Mouse (Mus musculus) liver, adult 2 months (tissue): ENCODE measurements around the gene Gmip. TPM values are rescaled to one million over a fixed set of nuclear protein-coding genes. Genes with fewer than 3 reads are reported as not detected.

Experiments used
- DNase-seq: peaks from one replicate; pipeline ENCODE4 v3.0.0-alpha.2; 2011; ENCODE audit warnings: low read depth, low spot score; ENCODE audit errors: extremely low read depth
- H3K27ac ChIP-seq: fragments of 200-500 bp; replicated peaks from 2 replicates; pipeline ENCODE4 v1.5.1; 2012; ENCODE audit warnings: low read depth, mild to moderate bottlenecking, control low read depth, inconsistent platforms, low read length; ENCODE audit not compliant: insufficient read depth
- H3K27me3 ChIP-seq: fragments of 200-500 bp; 2 replicates; pipeline ENCODE4 v1.6.1; 2012; ENCODE audit warnings: mild to moderate bottlenecking, moderate library complexity, low read length, inconsistent platforms; ENCODE audit not compliant: control insufficient read depth, insufficient read depth
- H3K36me3 ChIP-seq: fragments of 200-500 bp; 2 replicates; pipeline ENCODE4 v1.6.1; 2012; ENCODE audit warnings: low read length, inconsistent platforms; ENCODE audit not compliant: control insufficient read depth, insufficient read depth
- H3K4me1 ChIP-seq: fragments of 200-500 bp; 2 replicates; pipeline ENCODE4 v1.6.1; 2011; ENCODE audit warnings: low read length; ENCODE audit not compliant: control insufficient read depth, insufficient read depth
- H3K4me3 ChIP-seq: fragments of 200-500 bp; 2 replicates; pipeline ENCODE4 v1.5.1; 2011; ENCODE audit warnings: low read depth, mild to moderate bottlenecking, control low read depth, low read length, moderate library complexity; ENCODE audit not compliant: insufficient read depth
- H3K79me2 ChIP-seq: fragments of 200-500 bp; 2 replicates; pipeline ENCODE4 v1.6.1; 2012; ENCODE audit warnings: inconsistent platforms, mild to moderate bottlenecking, low read length, moderate library complexity; ENCODE audit not compliant: control insufficient read depth, insufficient read depth
- H3K9ac ChIP-seq: fragments of 200-500 bp; 2 replicates; pipeline ENCODE4 v1.6.1; 2012; ENCODE audit warnings: low read depth, mild to moderate bottlenecking, control low read depth, inconsistent platforms, low read length
- CTCF ChIP-seq: fragments of 200-500 bp; IDR thresholded peaks from 2 replicates; pipeline ENCODE4 v1.5.1; 2011; ENCODE audit warnings: low read depth, low read length, control low read depth
- POLR2A ChIP-seq: fragments of 200-500 bp; IDR thresholded peaks from 2 replicates; pipeline ENCODE4 v1.6.1; 2011; ENCODE audit warnings: low read length, control low read depth; ENCODE audit not compliant: insufficient read depth; ENCODE audit errors: extremely low read depth
- WGBS: fragments of 180-500 bp; shearing (Covaris S2); methylation state at CpG from one replicate; pipeline ENCODE4 v1.1.7; 2018; 5-methylcytosine and 5-hydroxymethylcytosine counted together
- polyA plus RNA-seq: library from polyadenylated mRNA; depleted of rRNA; stranded (reverse); fragments of >200 nt; gene quantifications from 2 replicates; pipeline ENCODE4 v1.2.3, GENCODE M21; 2012
- total RNA-seq: library from RNA; depleted of rRNA; stranded (reverse); fragments of >200 nt; gene quantifications from 2 replicates; pipeline ENCODE4 v1.2.3, GENCODE M21; 2014

Gmip gene
- total and polyA plus RNA-seq, 2 experiments: 2.2 to 12.6 TPM

DNA sequence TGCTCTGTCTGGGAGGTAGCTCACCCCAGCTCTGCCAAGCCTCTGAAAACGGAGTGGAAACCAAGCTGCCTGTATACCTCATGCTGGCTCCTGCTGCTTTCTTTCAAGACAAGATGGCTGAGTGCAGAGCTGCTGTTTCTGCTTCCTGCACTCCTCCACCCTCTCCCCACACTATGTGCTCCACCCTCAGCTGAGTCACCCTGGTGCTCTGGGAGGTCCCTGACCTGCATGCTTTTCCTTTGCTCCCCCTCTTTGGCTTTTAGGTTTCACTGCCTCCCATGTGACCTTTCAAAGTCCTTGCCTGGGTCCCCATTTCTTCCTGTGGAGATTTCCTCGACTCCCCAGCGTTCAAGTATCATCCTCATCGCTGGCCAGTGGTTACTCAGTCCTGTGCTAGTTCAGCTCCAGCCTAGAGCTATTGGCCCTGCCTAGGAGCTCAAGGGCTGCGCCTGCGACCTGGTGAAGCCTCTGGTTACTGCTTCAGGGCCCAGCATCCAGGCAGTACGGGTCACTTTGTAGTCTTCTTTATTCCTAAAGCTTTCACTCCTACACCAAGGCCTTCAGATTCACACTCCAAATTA is 42.5 kb downstream of the Gmip start:
- no peaks in the 10 kb centered on the region for H3K27me3 ChIP-seq
- H3K9ac ChIP-seq: no peak overlapping the region
- H3K4me1 ChIP-seq: peaks cover 2% of the 10 kb centered on the region; the same call in 1 of the 2 replicates
- no peak for TF ChIP-seq CTCF
- TF ChIP-seq POLR2A: no peak
- no peaks in the 10 kb centered on the region for H3K36me3 ChIP-seq
- no peak for DNase-seq
- H3K27ac ChIP-seq: no peak overlapping the region
- no peaks in the 10 kb centered on the region for H3K79me2 ChIP-seq
- WGBS: 82% methylated on average over 7 of the region's 7 CpGs
- H3K4me3 ChIP-seq: no peak overlapping the region

- Histone ChIP-seq H3K36me3 (no peaks in the 10 kb centered on the region), H3K27me3 (no peaks in the 10 kb centered on the region), H3K4me1 (no peaks in the 10 kb centered on the region), H3K9ac (no peak overlapping the region), H3K27ac (no peak overlapping the region), H3K79me2 (no peaks in the 10 kb centered on the region), H3K4me3 (no peak overlapping the region)
- WGBS: 91% methylated on average over 10 of the region's 10 CpGs
- TF ChIP-seq CTCF: no peak
- TF ChIP-seq POLR2A: no peak
- DNase-seq: no peak
Observed at GRCm38 (mm10) chr8:69853869-69854268, 45.4 kb downstream of the Gmip start.

- 75% methylated on average over 4 of the region's 4 CpGs for WGBS
- Histone ChIP-seq H3K27me3 (no peaks in the 10 kb centered on the region), H3K9ac (no peak overlapping the region), H3K79me2 (no peaks in the 10 kb centered on the region), H3K27ac (no peak overlapping the region), H3K4me3 (no peak overlapping the region), H3K36me3 (no peaks in the 10 kb centered on the region), H3K4me1 (no peaks in the 10 kb centered on the region)
- TF ChIP-seq POLR2A: no peak
- peak; percentile 39; the same call in 1 of the 2 replicates for TF ChIP-seq CTCF
- DNase-seq: no peak
Observed at GRCm38 (mm10) chr8:69860807-69861206, 52.3 kb downstream of the Gmip start.

DNA sequence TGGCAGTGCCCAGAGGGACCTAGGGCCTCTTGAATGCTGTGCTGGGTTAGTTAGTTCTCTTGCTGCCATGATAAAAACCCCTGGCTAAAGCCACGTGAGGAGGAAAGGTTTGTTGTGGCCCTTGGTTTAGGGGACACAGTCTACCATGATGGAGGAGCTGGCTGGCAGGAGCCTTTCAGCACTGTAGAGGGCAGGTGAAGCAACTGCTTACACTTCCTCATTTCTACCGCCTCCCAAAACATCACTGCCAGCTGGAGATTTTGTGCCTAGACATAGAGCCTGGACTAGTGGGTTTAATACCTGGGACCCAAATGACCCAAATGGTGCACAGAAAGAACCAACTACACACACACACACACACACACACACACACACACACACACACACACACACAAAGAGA is 52.8 kb downstream of the Gmip start:
- whole genome bisulfite sequencing: 93% methylated on average over 2 of the region's 2 CpGs
- no peak for DNase-seq
- H3K79me2 ChIP-seq: no peaks in the 10 kb centered on the region
- TF ChIP-seq CTCF (no peak), POLR2A (no peak)
- H3K27ac ChIP-seq: no peak overlapping the region
- no peaks in the 10 kb centered on the region for H3K4me1 ChIP-seq
- H3K4me3 ChIP-seq: no peak overlapping the region
- no peaks in the 10 kb centered on the region for H3K27me3 ChIP-seq
- H3K36me3 ChIP-seq: no peaks in the 10 kb centered on the region
- no peak overlapping the region for H3K9ac ChIP-seq

DNA sequence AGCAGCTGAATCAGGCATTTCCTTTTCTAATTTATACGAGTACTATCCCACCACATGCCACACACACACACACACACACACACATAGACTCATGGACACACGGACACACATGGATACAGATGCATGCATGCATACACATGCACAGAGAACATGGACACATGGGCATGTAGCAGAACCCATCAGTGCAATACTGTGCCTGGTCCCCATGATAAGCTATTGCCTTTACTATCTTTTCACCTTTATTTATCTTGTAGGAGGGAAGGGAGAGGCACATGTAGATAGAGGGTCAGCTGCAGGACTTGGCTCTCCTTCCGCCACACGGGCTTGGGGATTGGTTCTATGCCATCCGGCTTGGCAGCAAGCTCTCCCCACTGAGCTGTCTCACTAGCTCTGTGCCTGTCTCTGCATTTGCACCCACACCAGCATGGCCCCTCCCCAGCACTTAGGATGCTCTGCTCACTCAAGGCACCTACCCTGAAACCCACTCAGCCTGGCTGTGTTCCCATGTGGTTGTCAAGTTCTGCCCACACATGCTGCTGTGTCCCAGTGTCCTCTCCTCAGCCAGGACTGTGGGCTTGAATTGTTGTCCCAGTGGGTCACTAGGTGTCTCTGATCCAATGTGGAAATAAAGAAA is 55.0 kb downstream of the Gmip start:
- DNase-seq: no peak
- peaks cover 3% of the 10 kb centered on the region; the same call in 1 of the 2 replicates for H3K4me1 ChIP-seq
- no peak for TF ChIP-seq POLR2A
- TF ChIP-seq CTCF: no peak
- H3K9ac ChIP-seq: no peak overlapping the region
- H3K27me3 ChIP-seq: no peaks in the 10 kb centered on the region
- no peak overlapping the region for H3K4me3 ChIP-seq
- no peaks in the 10 kb centered on the region for H3K79me2 ChIP-seq
- H3K36me3 ChIP-seq: no peaks in the 10 kb centered on the region
- 85% methylated on average over 5 of the region's 5 CpGs for WGBS
- no peak overlapping the region for H3K27ac ChIP-seq

GRCm38 (mm10) chr8:69864180-69864579 is 55.7 kb downstream of the Gmip start:
- Histone ChIP-seq H3K36me3 (no peaks in the 10 kb centered on the region), H3K9ac (no peak overlapping the region), H3K27ac (no peak overlapping the region), H3K79me2 (no peaks in the 10 kb centered on the region), H3K4me3 (no peak overlapping the region), H3K4me1 (peaks cover 3% of the 10 kb centered on the region; the same call in 1 of the 2 replicates), H3K27me3 (no peaks in the 10 kb centered on the region)
- TF ChIP-seq CTCF: no peak
- no peak for DNase-seq
- 72% methylated on average over 5 of the region's 5 CpGs for WGBS
